Mouse (Mus musculus) lung, adult 2 months (tissue): Measurements from ENCODE around the gene Suv39h2.

Experiments
- CTCF ChIP-seq: fragments of 200-500 bp; IDR thresholded peaks from 2 replicates; pipeline ENCODE4 v1.5.1; 2011; ENCODE audit warnings: mild to moderate bottlenecking, low read length, control low read depth; ENCODE audit not compliant: insufficient read depth
- POLR2A ChIP-seq: fragments of 200-500 bp; IDR thresholded peaks from 2 replicates; pipeline ENCODE4 v1.6.1; 2011; ENCODE audit warnings: low read depth, mild to moderate bottlenecking, control low read depth, low read length, borderline replicate concordance; ENCODE audit errors: extremely low read depth

GRCm38 (mm10) chr2:3444206-3444605 lies 30.6 kb downstream of the Suv39h2 start:
- TF ChIP-seq CTCF, result no peak
- no peak for TF ChIP-seq POLR2A
